Mouse (Mus musculus) testis, adult 2 months (tissue): Measurements from ENCODE around the gene Apol7a. TPM values are rescaled to one million over a fixed set of nuclear protein-coding genes. Genes with fewer than 3 reads are reported as not detected.

Experiments used
- H3K27ac ChIP-seq: fragments of 200-500 bp; 2 replicates; pipeline ENCODE4 v1.5.1; 2012; ENCODE audit warnings: low read depth, low read length; ENCODE audit not compliant: control insufficient read depth, insufficient read depth
- H3K27me3 ChIP-seq: fragments of 200-500 bp; 2 replicates; pipeline ENCODE4 v1.6.1; 2012; ENCODE audit warnings: mild to moderate bottlenecking, low read length, moderate library complexity; ENCODE audit not compliant: control insufficient read depth, insufficient read depth
- H3K36me3 ChIP-seq: fragments of 200-500 bp; 2 replicates; pipeline ENCODE4 v1.6.1; 2012; ENCODE audit warnings: mild to moderate bottlenecking, low read length; ENCODE audit not compliant: control insufficient read depth, insufficient read depth
- H3K4me1 ChIP-seq: fragments of 200-500 bp; 2 replicates; pipeline ENCODE4 v1.6.1; 2012; ENCODE audit warnings: low read length; ENCODE audit not compliant: control insufficient read depth, insufficient read depth
- H3K4me3 ChIP-seq: fragments of 200-500 bp; 2 replicates; pipeline ENCODE4 v1.5.1; 2012; ENCODE audit warnings: low read depth, mild to moderate bottlenecking, low read length, moderate library complexity, mixed read lengths; ENCODE audit not compliant: control insufficient read depth
- CTCF ChIP-seq: fragments of 200-500 bp; IDR thresholded peaks from 2 replicates; pipeline ENCODE4 v1.5.1; 2012; ENCODE audit warnings: low read depth, mild to moderate bottlenecking, inconsistent platforms, low read length, moderate library complexity; ENCODE audit not compliant: control insufficient read depth, insufficient read depth, insufficient replicate concordance
- POLR2A ChIP-seq: fragments of 200-500 bp; IDR thresholded peaks from 2 replicates; pipeline ENCODE4 v1.6.1; 2012; ENCODE audit warnings: low read depth, mild to moderate bottlenecking, inconsistent platforms, low read length, moderate library complexity; ENCODE audit not compliant: control insufficient read depth
- polyA plus RNA-seq: library from polyadenylated mRNA; depleted of rRNA; stranded (reverse); fragments of >200 nt; gene quantifications from 2 replicates; pipeline ENCODE4 v1.2.3, GENCODE M21; 2012; rRNA removed

Gene Apol7a
- polyA plus RNA-seq, 1 experiment: 0.10 TPM

GRCm38 (mm10) chr15:77338451-77338850 is 60.5 kb downstream of the Apol7a start:
- H3K36me3 ChIP-seq: no peaks in the 10 kb centered on the region
- H3K4me3 ChIP-seq: no peak overlapping the region
- peaks cover 15% of the 10 kb centered on the region for H3K4me1 ChIP-seq
- TF ChIP-seq POLR2A (no peak), CTCF (no peak)
- H3K27me3 ChIP-seq: no peaks in the 10 kb centered on the region
- no peak overlapping the region for H3K27ac ChIP-seq

Other genes starting within 250 kb of the Apol7a start
- gene Rbfox2, start 92.1 kb downstream of the Apol7a start, polyA plus RNA-seq: 12.7 and 13.1 TPM in 2 replicates
- 0.07 and 0.14 TPM in 2 replicates for gene Apol9a, start 12.0 kb upstream of the Apol7a start, polyA plus RNA-seq
- 11.1 and 12.4 TPM in 2 replicates for gene Apol7b, start 48.4 kb upstream of the Apol7a start, polyA plus RNA-seq
- gene Apol10a, start 77.9 kb upstream of the Apol7a start, polyA plus RNA-seq: 0.28 and 0.38 TPM in 2 replicates
- 0.15 and 0.22 TPM in 2 replicates for gene Apol11a, start 109.2 kb upstream of the Apol7a start, polyA plus RNA-seq
- gene Apol7c, start 134.2 kb upstream of the Apol7a start, polyA plus RNA-seq: 2.2 and 2.5 TPM in 2 replicates
- 107 and 146 TPM in 2 replicates for gene 1700025B11Rik, start 162.8 kb upstream of the Apol7a start, polyA plus RNA-seq
- 0.05 and 0.10 TPM in 2 replicates for gene Apol10b, start 197.0 kb upstream of the Apol7a start, polyA plus RNA-seq
- gene Gm36245, start 200.1 kb upstream of the Apol7a start, polyA plus RNA-seq: 0.41 and 1.7 TPM in 2 replicates
- 0.05 TPM in 1 of 2 replicates, not detected in the other for gene Apol11b, start 244.2 kb upstream of the Apol7a start, polyA plus RNA-seq